Mouse (Mus musculus) embryo, embryonic 11.5 days (tissue): ENCODE measurements around the gene Adgrv1.
A peak's percentile ranks its signal among the peaks of the same experiment; 100 is the strongest.
"Not testable (repeated sequence)": the region's sequence is repeated elsewhere in the genome, so short reads cannot be mapped to it uniquely, and the experiment has no call there.

Experiments used
- DNase-seq: peaks from one replicate; pipeline ENCODE4 v3.0.0-alpha.2; 2012; ENCODE audit warnings: low read depth, low spot score

The Adgrv1 gene

GRCm38 (mm10) chr13:81627861-81628260 is 5.1 kb downstream of the Adgrv1 start:
- not testable (repeated sequence) for DNase-seq

- no peak for DNase-seq
Observed at GRCm38 (mm10) chr13:81610349-81610748, 22.6 kb downstream of the Adgrv1 start.

GRCm38 (mm10) chr13:81606991-81607390 is 26.0 kb downstream of the Adgrv1 start:
- DNase-seq: no peak

GRCm38 (mm10) chr13:81596910-81597607 is 35.9 kb downstream of the Adgrv1 start:
- peak; percentile 13 for DNase-seq

- DNase-seq: no peak
Observed at GRCm38 (mm10) chr13:81578692-81579091, 54.3 kb downstream of the Adgrv1 start.

- DNase-seq: peak; percentile 29
Observed at GRCm38 (mm10) chr13:81570241-81570821, 62.6 kb downstream of the Adgrv1 start.

- DNase-seq: no peak
Observed at GRCm38 (mm10) chr13:81550024-81550423, 82.9 kb downstream of the Adgrv1 start.

GRCm38 (mm10) chr13:81534916-81535315 is 98.0 kb downstream of the Adgrv1 start:
- no peak for DNase-seq

GRCm38 (mm10) chr13:81526687-81527086 is 106.3 kb downstream of the Adgrv1 start:
- DNase-seq: no peak

GRCm38 (mm10) chr13:81510142-81510541 is 122.8 kb downstream of the Adgrv1 start:
- no peak for DNase-seq

GRCm38 (mm10) chr13:81497035-81497434 is 135.9 kb downstream of the Adgrv1 start:
- DNase-seq: no peak

- no peak for DNase-seq
Observed at GRCm38 (mm10) chr13:81491971-81492370, 141.0 kb downstream of the Adgrv1 start.

- no peak for DNase-seq
Observed at GRCm38 (mm10) chr13:81486980-81487379, 146.0 kb downstream of the Adgrv1 start.

- no peak for DNase-seq
Observed at GRCm38 (mm10) chr13:81473750-81474149, 159.2 kb downstream of the Adgrv1 start.

GRCm38 (mm10) chr13:81466661-81467060 is 166.3 kb downstream of the Adgrv1 start:
- no peak for DNase-seq

GRCm38 (mm10) chr13:81465794-81466193 is 167.2 kb downstream of the Adgrv1 start:
- no peak for DNase-seq

- DNase-seq: no peak
Observed at GRCm38 (mm10) chr13:81449630-81450029, 183.3 kb downstream of the Adgrv1 start.

GRCm38 (mm10) chr13:81449198-81449597 is 183.8 kb downstream of the Adgrv1 start:
- no peak for DNase-seq

- DNase-seq: no peak
Observed at GRCm38 (mm10) chr13:81441412-81441811, 191.5 kb downstream of the Adgrv1 start.

GRCm38 (mm10) chr13:81439390-81440025 is 193.4 kb downstream of the Adgrv1 start:
- peak; percentile 57 for DNase-seq

GRCm38 (mm10) chr13:81437088-81437487 is 195.9 kb downstream of the Adgrv1 start:
- DNase-seq: no peak

- peak; percentile 36 for DNase-seq
Observed at GRCm38 (mm10) chr13:81426896-81427755, 205.8 kb downstream of the Adgrv1 start.
